Mouse (Mus musculus) left cerebral cortex, adult 8-10 months (tissue): Measurements from ENCODE around the gene Rnaseh2c. TPM values are rescaled to one million over a fixed set of nuclear protein-coding genes. Genes with fewer than 3 reads are reported as not detected.
A peak's percentile ranks its signal among the peaks of the same experiment; 100 is the strongest.

ENCODE experiments used
- DNase-seq, 2 experiments: peaks; one replicate each; pipeline ENCODE4 v3.0.0; 2022; ENCODE audit warnings: low spot score in 2 of 2
- total RNA-seq, 4 experiments: library from RNA; stranded (reverse); gene quantifications; 2 replicates each; pipeline ENCODE4 v1.2.4; 2022

Gene Rnaseh2c
- 10 to 100 TPM; 68.0 to 88.2 (median 72.1) TPM for total RNA-seq

DNA sequence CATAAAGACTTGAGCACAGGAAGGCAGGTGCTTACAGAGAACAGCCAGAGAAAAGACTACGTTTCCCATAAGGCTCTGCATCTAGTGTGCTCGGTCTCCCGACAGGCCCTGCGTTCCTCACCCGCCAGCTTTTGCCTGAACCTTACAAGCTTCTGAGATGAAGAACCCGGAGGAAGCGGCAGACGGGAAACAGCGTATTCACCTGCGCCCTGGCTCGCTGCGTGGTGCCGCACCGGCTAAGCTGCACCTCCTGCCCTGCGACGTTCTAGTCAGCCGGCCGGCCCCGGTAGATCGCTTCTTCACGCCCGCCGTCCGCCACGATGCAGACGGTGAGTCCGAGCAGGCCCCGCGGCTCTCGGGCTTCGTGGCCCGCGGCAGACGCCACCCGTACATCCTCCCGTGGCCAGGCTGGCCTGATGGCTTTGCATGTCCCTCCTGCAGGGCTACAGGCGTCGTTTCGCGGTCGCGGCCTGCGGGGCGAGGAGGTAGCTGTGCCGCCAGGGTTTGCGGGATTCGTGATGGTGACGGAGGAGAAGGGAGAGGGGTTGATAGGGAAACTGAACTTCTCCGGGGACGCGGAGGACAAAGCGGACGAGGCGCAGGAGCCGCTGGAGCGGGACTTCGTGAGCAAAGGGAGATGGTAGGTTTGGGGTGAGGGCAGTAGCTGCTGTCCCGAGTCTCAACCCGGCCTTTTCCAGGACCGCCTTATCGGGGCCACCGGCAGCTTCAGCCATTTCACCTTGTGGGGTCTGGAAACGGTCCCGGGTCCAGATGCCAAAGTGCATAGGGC, at the start of gene Rnaseh2c:
Gene Rnaseh2c (plus strand): TSS at position 122 of the 790 bp plus-strand sequence.
- peak; percentile 67 to 73 for DNase-seq

DNA sequence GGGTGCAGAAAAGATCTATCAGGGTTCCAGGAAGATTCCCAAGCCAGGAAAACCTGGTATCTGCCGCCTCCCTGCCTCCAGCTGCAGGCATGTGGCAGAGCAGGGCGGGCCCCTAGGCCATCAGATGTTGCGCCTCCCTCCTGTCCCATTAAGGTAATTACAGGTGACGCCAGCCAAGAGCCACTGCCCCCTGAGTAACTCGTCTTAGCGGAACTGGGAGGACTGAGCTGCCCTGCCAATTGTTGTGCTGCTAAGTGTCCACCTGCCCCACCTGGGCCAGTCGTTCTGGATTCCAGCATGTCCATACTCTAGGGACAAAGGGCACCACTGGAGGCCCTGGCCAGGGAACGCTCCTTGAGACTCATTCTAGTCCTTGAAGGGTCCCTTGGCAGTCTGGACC, 47.9 kb upstream of the Rnaseh2c start:
- DNase-seq = no peak

GRCm38 (mm10) chr19:5554212-5554611, 47.5 kb upstream of the Rnaseh2c start:
- no peak for DNase-seq

- no peak for DNase-seq
These were observed 43.5 kb upstream of the Rnaseh2c start for GRCm38 (mm10) chr19:5558169-5558568.

GRCm38 (mm10) chr19:5558770-5559169, 42.9 kb upstream of the Rnaseh2c start:
- DNase-seq = no peak

DNA sequence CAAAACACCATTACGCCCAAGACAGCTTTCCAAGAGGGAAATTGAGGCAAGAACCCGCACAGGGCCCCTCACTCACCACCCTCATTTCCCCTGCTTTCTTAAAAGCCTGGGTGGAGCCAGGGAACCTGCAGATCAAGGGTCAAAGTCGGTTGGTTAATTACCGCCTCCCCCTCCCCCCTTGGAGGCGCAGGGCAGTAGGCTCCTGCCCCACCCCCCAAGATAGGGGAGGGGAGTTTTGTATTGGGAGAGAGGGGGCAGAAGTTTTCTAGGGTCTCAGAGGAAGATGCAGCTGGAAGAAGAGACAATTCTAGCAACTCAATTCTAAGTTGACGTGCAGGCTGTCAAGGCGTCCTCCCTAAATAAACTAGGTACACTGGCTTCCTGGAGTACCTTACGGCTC, 42.4 kb upstream of the Rnaseh2c start:
- no peak for DNase-seq

- DNase-seq = no peak
These were observed 41.8 kb upstream of the Rnaseh2c start for GRCm38 (mm10) chr19:5559631-5560456.

DNA sequence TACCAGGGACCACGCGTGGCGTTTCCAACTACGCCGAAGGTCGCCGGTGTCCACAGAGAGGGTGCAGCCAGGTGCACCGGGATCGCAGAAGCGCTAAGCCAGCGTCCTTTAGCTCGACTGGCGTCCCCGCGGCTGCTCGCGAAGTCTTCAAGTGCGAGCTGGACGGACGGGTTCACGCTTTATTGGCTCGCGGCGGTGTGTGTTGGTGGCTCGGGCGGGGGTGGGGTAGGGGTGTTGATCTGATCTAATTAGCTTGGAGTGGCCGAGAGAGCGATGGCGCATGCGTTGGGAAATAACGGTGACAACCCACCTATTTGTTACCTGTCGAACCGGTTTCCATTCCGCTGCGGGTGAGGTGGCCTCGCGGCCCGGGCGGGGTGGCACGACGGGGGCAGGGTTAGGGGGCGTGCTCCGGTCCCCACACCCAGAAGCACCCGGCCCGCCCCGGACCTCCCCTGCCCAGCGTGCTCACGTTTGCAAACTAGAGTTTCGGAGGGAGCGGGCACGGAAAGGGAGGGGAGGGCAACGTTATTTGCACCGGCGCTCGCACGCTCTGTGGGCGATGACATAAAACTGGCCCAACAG, 41.1 kb upstream of the Rnaseh2c start, which contains the start of gene Ovol1:
Gene Ovol1 (minus strand): TSS at position 190 of the 585 bp plus-strand sequence.
- DNase-seq = no peak

- DNase-seq = no peak
These were observed 40.4 kb upstream of the Rnaseh2c start for GRCm38 (mm10) chr19:5561252-5561790.

DNA sequence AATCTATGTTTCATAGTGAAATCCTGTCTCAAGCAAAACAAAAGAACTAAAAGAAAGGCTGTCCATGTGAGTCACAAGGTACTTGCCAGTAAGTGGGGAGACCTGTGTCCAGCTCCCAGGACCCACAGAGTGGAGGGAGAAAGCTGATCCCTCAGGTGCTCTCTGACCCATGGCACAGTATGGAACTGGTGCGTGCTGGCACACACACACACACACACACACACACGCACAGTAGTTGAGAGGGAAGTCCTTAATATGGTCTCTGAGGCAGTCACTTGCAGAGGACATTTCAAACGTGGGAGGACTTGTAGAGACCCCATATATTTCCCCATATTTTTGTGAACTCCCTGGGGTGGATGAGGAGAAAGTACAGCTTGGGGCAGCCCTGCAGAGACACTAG, 39.8 kb upstream of the Rnaseh2c start:
- DNase-seq = no peak

DNA sequence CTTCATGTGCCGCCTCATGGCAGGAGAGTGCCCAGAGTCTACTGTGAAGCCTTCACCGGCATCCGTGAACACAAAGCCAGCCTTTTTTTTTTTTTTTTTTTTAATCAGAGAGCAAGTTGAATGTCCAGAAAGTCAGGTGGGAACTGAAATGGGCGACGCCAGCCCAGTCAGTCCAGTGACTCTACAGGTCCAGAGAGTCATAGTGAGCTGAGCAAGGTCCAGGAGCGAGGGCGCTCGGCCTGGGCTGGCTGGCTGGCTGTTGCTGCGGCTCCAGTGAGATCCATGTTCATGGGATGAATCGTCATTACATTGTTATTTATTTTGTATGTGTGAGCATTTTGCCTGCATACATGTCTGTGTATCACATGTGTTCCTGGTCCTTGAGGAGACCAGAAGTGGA, 38.9 kb upstream of the Rnaseh2c start:
- no peak for DNase-seq

DNA sequence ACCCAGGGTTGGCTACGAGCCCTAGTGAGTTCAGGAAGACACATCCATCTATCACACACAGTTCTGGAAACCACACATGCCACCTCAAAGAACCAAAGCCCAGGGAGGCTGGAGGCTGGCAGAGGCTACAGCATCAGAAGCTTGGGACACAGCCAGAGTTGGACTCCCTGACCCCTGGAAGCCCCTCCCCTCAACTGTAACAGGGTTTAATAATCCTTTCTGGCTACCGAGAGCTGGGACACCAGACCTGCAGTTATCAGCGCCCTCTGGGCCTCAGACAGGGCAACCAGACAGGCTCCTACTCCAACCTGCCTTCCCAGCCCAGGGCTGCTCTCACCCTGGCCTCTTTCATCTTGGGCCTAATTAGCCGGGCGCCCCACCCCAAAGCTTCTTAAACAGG, 35.4 kb upstream of the Rnaseh2c start:
- DNase-seq = no peak

GRCm38 (mm10) chr19:5567180-5567533, 34.5 kb upstream of the Rnaseh2c start:
- no peak for DNase-seq

GRCm38 (mm10) chr19:5567534-5568469, 33.9 kb upstream of the Rnaseh2c start, which contains the start of gene Ap5b1:
Gene Ap5b1, plus strand, starts transcription at chr19:5568025.
- peak; percentile 80 to 81 for DNase-seq

GRCm38 (mm10) chr19:5568470-5569140, 33.1 kb upstream of the Rnaseh2c start:
- peak; percentile 49 to 68 for DNase-seq

DNA sequence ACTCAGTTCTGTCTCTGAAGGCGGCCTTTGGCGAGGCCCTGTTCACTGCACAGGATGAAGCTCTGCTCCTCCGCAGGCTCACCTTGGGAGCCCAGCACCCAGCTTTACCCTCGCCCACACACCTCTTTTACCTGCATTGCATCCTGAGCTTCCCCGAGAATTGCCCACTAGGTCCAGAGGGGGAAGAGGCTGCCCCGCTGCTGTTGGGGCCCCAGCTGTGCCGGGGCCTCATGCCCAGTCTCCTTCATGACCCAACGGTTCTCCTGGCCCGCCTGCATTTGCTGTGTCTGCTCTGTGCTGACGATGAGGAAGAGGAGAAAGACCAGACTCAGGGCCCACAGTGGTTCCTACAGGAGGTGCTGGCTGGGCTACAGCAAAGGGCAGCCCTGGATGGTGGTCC, 32.2 kb upstream of the Rnaseh2c start:
- no peak for DNase-seq

DNA sequence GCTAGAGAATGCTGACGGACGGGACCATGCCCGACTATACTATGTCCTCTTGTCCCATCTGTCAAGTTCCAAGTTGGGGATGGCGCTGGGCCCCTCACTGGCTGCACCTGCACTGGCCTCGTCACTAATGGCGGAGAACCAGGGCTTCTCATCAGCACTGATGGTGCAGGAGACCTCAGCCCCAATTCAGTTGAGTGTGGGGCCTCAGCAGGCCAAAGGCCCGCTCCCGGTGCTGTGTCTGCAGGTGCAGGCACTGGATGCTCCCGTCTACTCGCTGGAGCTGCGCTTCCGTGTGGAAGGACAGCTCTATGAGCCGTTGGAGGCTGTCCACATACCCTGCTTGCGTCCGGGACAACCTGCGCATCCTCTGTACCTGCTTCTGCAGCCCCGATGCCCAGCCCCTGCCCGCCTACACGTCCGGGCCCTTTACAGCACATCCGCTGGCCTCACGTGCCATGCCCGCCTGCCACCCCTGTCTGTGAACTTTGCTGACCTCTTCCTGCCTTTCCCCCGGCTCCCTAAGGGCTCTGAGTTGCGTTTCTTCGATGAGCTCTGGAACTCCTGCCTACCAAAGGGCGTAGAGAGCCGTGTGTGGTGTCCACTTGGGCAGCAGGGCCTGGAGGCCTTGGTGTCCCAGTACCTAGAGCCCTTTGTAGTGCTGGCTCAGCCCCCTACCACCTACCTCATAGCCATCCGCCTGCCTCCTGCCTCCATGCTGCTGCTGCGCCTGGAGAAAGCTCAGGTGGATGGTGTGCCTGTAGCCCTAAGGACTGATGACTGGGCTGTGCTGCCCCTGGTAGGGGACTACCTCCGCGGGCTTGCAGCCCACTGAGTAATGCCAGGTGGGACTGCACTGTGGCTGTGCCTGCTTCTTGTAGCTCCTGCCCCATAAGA, 31.1 kb upstream of the Rnaseh2c start:
- DNase-seq = no peak

DNA sequence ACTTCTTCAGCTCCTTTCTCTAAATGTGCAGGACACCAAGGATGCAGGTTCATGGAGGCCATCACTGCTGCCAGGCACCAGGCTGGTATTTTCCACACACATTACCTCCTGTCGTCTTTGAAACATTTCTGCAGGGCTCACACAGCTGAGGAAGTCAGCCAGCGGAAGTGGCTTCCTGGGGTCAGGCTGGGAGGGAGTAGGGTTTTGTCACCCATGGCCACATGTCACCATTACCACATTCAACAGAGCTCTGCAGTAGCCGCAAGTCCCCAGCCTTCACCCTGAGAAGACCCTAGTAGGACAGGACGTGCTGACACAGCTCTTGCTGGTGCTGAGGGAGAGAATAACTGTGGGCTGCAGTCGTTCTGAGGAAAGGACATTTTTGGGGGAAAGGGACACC, 29.8 kb upstream of the Rnaseh2c start:
- no peak for DNase-seq
